Mouse (Mus musculus) forebrain, embryonic 10.5 days (tissue): Measurements from ENCODE around the gene Cnbd2. TPM values are rescaled to one million over a fixed set of nuclear protein-coding genes. Genes with fewer than 3 reads are reported as not detected.
"Not testable (repeated sequence)": the region's sequence is repeated elsewhere in the genome, so short reads cannot be mapped to it uniquely, and the experiment has no call there.

ENCODE experiments used
- DNase-seq: peaks from one replicate; pipeline ENCODE4 v3.0.0-alpha.2; 2017; ENCODE audit warnings: low spot score; ENCODE audit errors: extremely low spot score
- H3K27ac ChIP-seq: fragments of 300-500 bp; sonication (generic); 2 replicates; pipeline ENCODE4 v1.5.1; 2016; ENCODE audit warnings: mild to moderate bottlenecking
- H3K27me3 ChIP-seq: fragments of 300-500 bp; sonication (generic); 2 replicates; pipeline ENCODE4 v1.6.1; 2016; ENCODE audit warnings: mild to moderate bottlenecking; ENCODE audit not compliant: poor library complexity, severe bottlenecking
- H3K36me3 ChIP-seq: fragments of 300-500 bp; sonication (generic); replicated peaks from 2 replicates; pipeline ENCODE4 v1.6.1; 2016; ENCODE audit warnings: mild to moderate bottlenecking, moderate library complexity
- H3K4me1 ChIP-seq: fragments of 300-500 bp; sonication (generic); 2 replicates; pipeline ENCODE4 v1.6.1; 2016
- H3K4me3 ChIP-seq: fragments of 300-500 bp; sonication (generic); 2 replicates; pipeline ENCODE4 v1.5.1; 2016; ENCODE audit warnings: mild to moderate bottlenecking, moderate library complexity
- H3K9me3 ChIP-seq: fragments of 300-500 bp; sonication (generic); 2 replicates; pipeline ENCODE4 v1.6.1; 2016; ENCODE audit warnings: mild to moderate bottlenecking, moderate library complexity
- WGBS: fragments of 180-500 bp; shearing (Covaris S2); methylation state at CpG from one replicate; pipeline ENCODE4 v1.1.7; 2016; 5-methylcytosine and 5-hydroxymethylcytosine counted together
- polyA plus RNA-seq: library from polyadenylated mRNA; unstranded; fragments of >200 nt; fragmentation: Nextera tagmentation; extraction: Ambion mirVana; gene quantifications from 2 replicates; pipeline ENCODE4 v1.2.1, GENCODE M21; 2016

Gene Cnbd2
- polyA plus RNA-seq, 1 experiment from 2014 or later, result 2.6 TPM

DNA sequence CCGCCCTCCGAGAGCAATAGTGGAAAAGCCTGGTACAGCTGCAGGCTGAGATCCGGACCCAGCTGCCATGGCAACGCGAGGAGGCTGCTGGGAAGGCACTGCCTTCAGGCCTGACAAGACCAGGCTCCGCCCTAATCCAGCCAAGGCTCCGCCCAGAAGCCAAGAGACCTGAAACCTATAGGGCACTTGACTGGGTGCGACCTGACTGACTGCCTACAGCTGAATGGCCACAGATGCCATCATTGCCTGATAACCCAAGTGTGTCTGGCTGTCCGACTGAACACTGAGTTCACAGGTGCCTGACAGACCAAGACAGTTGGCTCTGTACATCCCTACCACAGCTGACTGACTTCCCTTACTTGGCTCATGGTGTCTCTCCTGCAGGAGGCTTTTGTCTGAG is 89.2 kb downstream of the Cnbd2 start:
- Histone ChIP-seq H3K36me3 (no peaks in the 10 kb centered on the region), H3K27ac (peak overlapping the region; percentile 83), H3K9me3 (no peaks in the 10 kb centered on the region), H3K4me1 (peaks cover 16% of the 10 kb centered on the region), H3K4me3 (peak overlapping the region; percentile 43), H3K27me3 (no peaks in the 10 kb centered on the region)
- 7% methylated on average over 9 of the region's 9 CpGs for WGBS
- peak; percentile 75 for DNase-seq

DNA sequence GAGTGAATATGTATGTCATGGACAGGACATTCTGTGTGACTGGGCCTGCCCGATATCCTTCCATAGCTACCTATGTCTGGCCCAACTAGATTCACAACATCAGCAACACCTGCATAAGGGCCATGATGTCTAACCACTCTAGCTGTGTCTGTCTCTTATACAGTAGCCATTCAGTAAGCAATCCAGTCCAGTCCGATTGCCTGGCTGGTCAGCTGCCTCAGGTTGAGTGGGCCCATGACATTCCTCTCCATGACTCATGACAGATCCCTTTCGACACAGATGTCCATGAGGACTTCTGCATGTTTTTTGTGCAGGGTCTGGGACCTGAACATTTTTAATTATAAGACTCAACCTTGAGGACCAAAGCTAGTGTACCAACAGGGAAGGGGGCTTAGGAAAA is 89.9 kb downstream of the Cnbd2 start:
- Histone ChIP-seq H3K36me3 (no peaks in the 10 kb centered on the region), H3K4me1 (peaks cover 23% of the 10 kb centered on the region), H3K27me3 (no peaks in the 10 kb centered on the region), H3K27ac (no peak overlapping the region), H3K4me3 (no peak overlapping the region), H3K9me3 (no peaks in the 10 kb centered on the region)
- 93% methylated on average over 3 of the region's 3 CpGs for WGBS
- no peak for DNase-seq

DNA sequence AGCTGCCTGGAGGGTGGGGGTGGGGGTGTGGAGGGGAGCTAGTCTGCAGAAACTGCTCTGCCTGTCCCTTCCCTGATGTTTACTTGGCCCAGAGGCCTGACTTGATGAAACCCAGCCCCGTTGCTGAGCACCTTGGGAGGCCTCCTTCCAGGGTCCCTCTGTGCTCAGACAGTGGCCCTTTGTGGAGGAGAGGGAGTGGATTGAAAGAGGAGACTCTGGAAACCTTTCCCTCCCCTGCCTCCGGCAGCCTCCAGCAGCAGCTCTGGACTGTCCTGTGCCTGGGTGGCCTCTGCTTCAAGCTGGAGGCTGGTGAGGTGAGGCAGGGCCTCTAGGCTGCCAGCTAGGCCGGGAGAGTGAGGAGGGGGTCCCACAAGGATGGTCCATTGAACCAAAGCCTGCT is 94.9 kb downstream of the Cnbd2 start:
- Histone ChIP-seq H3K27me3 (peaks cover 6% of the 10 kb centered on the region), H3K4me3 (peak overlapping the region; percentile 9; the same call in 1 of the 2 replicates), H3K4me1 (peaks cover 24% of the 10 kb centered on the region), H3K9me3 (no peaks in the 10 kb centered on the region), H3K36me3 (no peaks in the 10 kb centered on the region), H3K27ac (peak overlapping the region; percentile 82)
- peak; percentile 36 for DNase-seq
- WGBS, result 7% methylated on average over 3 of the region's 3 CpGs

DNA sequence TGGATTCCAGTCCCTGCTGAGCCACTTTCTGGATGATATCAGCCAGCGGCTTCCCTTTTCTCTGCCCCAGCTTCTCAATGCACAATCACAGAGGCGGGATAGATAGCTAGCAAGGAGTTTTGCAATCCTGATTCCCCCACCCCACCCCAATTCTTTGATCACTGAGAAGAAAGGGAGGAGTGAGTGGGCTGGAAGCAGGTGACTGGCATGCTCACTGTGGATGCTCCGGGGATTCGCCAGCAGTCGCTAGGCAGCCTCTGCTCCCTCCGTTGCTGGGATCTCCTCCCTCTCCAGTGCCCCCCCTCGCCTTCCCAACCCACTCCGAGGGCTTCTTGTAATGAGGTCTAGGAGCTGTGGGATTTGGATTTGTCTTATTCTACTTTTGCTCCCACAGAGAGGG is 96.1 kb downstream of the Cnbd2 start:
- H3K4me3 ChIP-seq, result no peak overlapping the region
- H3K27me3 ChIP-seq, result peaks cover 6% of the 10 kb centered on the region
- 45% methylated on average over 8 of the region's 8 CpGs for WGBS
- no peaks in the 10 kb centered on the region for H3K9me3 ChIP-seq
- no peak for DNase-seq
- H3K36me3 ChIP-seq, result no peaks in the 10 kb centered on the region
- H3K27ac ChIP-seq, result peak overlapping the region; percentile 82
- peaks cover 24% of the 10 kb centered on the region for H3K4me1 ChIP-seq

DNA sequence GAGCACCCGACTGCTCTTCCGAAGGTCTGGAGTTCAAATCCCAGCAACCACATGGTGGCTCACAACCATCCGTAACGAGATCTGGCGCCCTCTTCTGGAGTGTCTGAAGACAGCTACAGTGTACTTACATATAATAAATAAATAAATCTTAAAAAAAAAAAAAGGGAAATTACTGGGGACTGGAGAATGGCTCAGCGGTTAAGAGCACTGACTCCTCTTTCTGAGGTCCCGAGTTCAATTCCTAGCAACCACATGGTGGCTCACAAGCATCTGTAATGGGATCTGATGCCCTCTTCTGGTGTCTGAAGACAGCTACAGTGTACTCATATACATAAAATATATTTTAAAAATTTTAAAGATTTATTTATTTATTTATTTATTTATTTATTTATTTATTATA is 99.2 kb downstream of the Cnbd2 start:
- not testable (repeated sequence) for H3K9me3 ChIP-seq, H3K4me3 ChIP-seq, H3K27ac ChIP-seq, H3K36me3 ChIP-seq, H3K27me3 ChIP-seq, DNase-seq
- peaks cover 31% of the 10 kb centered on the region for H3K4me1 ChIP-seq
- 70% methylated on average over 7 of the region's 7 CpGs for WGBS

DNA sequence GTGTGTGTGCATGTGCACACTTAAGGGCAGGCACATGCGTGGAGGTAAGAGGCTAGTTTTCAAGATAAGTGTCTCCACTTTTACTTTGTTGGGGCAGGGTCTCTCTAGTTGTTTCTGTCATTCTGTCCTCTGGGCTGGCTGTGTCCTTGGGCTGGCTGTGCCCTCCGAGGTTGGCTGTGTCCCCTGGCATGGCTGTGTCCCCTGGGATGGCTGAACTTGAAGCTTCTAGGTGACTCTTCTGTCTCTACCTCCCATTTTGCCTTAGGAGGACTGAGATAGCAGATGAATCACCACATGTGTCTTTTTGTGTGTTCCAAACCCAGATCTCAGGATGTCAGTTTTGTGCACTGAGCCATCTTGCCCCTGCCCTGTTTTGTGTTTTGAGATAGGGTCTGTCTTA is 102.9 kb downstream of the Cnbd2 start:
- peaks cover 10% of the 10 kb centered on the region; the same call in 1 of the 2 replicates for H3K4me1 ChIP-seq
- H3K36me3 ChIP-seq, result no peaks in the 10 kb centered on the region
- no peak for DNase-seq
- H3K27me3 ChIP-seq, result peaks cover 26% of the 10 kb centered on the region
- 78% methylated on average over 2 of the region's 2 CpGs for WGBS
- no peaks in the 10 kb centered on the region for H3K9me3 ChIP-seq
- H3K27ac ChIP-seq, result no peak overlapping the region
- H3K4me3 ChIP-seq, result no peak overlapping the region

DNA sequence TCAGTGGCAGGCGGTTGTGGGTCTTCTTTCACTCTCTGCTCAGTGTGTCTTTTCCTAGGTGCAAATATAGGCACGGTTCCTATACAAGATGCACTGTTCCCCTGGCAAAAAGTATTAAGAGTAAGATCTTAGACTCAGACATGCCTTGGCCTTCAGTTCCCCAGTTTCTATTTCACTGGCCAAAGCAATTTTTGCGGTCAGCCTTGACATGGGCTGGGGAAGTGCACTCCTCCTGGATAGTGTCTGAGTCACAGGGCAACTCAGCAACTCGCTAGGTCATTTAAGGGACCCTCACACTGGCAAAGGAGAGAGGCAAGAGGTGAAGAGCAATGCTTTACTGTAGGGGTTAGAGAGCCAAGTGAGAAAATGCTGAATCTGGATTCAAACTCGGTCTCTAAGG is 103.6 kb downstream of the Cnbd2 start:
- no peak for DNase-seq
- Histone ChIP-seq H3K4me1 (peaks cover 15% of the 10 kb centered on the region), H3K36me3 (no peaks in the 10 kb centered on the region), H3K27me3 (peaks cover 33% of the 10 kb centered on the region), H3K9me3 (no peaks in the 10 kb centered on the region), H3K4me3 (no peak overlapping the region), H3K27ac (no peak overlapping the region)
- whole genome bisulfite sequencing, result 73% methylated on average over 5 of the region's 5 CpGs

DNA sequence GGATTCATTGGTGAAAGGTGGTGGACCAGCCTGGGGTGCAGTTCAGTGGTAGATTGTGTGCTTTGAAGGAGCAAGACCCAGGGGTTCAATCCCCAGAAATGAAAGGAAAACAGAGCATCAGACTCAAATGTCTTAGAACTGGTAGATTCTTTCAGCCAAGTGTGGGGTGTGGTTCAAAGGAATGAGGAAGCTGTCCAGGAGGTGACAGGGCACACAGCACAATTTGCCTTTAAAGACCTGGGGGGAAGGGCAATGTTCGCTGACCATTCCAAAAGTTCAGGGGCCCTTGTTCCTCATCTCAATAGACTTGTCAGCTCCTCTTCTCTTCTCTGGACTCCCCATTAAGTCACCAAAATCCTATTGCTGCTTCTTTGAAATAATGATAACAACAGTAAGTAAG is 105.1 kb downstream of the Cnbd2 start:
- Histone ChIP-seq H3K27ac (no peak overlapping the region), H3K9me3 (no peaks in the 10 kb centered on the region), H3K4me3 (no peak overlapping the region), H3K27me3 (peaks cover 48% of the 10 kb centered on the region), H3K36me3 (no peaks in the 10 kb centered on the region), H3K4me1 (peaks cover 28% of the 10 kb centered on the region)
- 77% methylated on average over 1 of the region's 1 CpGs for WGBS
- no peak for DNase-seq

DNA sequence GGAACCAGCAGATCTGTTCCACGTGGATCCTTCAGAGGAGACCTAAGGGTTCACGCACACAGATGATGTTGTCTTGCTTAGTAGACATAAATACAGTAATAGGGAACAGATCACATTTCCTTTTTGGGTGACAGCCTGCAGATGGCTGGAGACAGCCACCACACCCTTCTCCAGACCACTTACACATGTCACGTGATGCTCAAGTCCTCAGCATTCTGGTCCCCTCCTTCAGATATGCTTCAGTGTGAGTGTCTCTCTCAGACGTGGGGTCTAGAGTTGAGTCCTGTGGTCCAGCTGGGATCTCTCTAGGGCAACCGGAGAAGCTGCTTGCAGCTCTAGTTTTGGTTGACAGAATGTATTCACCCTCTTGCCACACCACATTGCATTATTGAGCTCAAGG is 106.4 kb downstream of the Cnbd2 start:
- Histone ChIP-seq H3K27ac (no peak overlapping the region), H3K36me3 (no peaks in the 10 kb centered on the region), H3K27me3 (peaks cover 61% of the 10 kb centered on the region), H3K4me1 (peaks cover 32% of the 10 kb centered on the region), H3K4me3 (no peak overlapping the region), H3K9me3 (no peaks in the 10 kb centered on the region)
- DNase-seq, result no peak
- 86% methylated on average over 5 of the region's 5 CpGs for WGBS

DNA sequence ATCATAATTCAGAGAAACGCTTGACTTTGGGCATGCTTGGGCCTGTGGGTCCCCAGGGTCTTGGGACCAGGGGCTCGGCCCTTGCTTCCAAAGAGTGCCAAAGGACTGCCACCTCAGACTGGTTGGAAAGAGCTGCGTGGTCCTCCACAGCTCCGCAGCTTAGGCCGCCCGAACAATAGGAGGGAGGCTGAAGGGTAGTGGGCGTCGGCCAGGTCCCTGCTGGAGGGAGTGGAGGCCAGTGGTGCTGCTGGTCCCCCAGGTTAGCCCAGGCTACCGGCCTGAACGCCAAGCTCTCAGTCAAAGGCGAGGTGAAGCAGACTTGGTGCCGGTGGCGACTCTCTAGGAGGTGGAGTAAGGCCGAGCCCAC is 108.2 kb downstream of the Cnbd2 start:
- peak overlapping the region; percentile 75 for H3K4me3 ChIP-seq
- no peaks in the 10 kb centered on the region for H3K36me3 ChIP-seq
- DNase-seq, result no peak
- no peaks in the 10 kb centered on the region for H3K9me3 ChIP-seq
- peak overlapping the region; percentile 84 for H3K27ac ChIP-seq
- 8% methylated on average over 14 of the region's 14 CpGs for WGBS
- H3K27me3 ChIP-seq, result peaks cover 79% of the 10 kb centered on the region
- H3K4me1 ChIP-seq, result peaks cover 26% of the 10 kb centered on the region

DNA sequence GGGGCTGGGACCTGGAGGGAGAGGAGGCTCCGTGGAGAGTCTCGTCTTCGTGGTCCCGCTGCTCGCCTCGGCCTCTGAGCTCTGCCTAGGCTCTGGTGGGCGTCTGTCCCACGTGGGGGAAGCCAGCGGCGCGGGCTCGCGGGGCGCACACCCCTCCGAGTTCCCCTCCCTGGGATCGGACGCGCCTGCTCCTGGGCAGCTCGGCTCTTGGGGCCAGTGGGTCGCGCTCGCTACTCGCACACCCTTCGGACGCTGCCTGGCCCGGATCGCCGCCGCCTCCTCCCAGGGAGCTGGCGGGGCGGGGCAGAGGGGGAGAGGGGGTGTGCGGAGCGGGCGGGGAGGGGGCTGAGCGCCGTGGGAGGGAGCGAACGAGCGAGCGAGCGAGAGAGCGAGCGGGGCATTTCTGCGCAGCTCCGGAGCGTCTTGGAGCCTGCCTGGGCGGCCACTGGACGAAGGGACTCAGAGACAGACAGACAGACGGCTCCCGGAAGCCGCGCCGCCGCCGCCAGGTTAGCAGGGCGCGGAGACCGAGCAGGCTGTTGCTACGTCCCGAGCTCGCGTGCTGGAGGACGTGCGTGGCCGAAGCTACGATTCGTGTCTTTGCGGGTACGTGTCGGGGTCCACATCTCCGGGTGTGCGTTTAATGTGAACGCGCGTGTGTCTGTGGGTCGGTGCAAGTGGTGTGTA is 108.7 kb downstream of the Cnbd2 start, which contains the start of gene Epb41l1:
Gene Epb41l1 (plus strand): TSS at position 216 of the 687 bp plus-strand sequence.
- H3K9me3 ChIP-seq, result no peaks in the 10 kb centered on the region
- no peaks in the 10 kb centered on the region for H3K36me3 ChIP-seq
- peaks cover 31% of the 10 kb centered on the region for H3K4me1 ChIP-seq
- WGBS, result under 1% methylated on average over 75 of the region's 76 CpGs
- H3K27ac ChIP-seq, result peak within 1 kb of the TSS; percentile 84
- H3K27me3 ChIP-seq, result peaks cover 85% of the 10 kb centered on the region
- peak; percentile 61 for DNase-seq
- H3K4me3 ChIP-seq, result peak within 1 kb of the TSS; percentile 75

DNA sequence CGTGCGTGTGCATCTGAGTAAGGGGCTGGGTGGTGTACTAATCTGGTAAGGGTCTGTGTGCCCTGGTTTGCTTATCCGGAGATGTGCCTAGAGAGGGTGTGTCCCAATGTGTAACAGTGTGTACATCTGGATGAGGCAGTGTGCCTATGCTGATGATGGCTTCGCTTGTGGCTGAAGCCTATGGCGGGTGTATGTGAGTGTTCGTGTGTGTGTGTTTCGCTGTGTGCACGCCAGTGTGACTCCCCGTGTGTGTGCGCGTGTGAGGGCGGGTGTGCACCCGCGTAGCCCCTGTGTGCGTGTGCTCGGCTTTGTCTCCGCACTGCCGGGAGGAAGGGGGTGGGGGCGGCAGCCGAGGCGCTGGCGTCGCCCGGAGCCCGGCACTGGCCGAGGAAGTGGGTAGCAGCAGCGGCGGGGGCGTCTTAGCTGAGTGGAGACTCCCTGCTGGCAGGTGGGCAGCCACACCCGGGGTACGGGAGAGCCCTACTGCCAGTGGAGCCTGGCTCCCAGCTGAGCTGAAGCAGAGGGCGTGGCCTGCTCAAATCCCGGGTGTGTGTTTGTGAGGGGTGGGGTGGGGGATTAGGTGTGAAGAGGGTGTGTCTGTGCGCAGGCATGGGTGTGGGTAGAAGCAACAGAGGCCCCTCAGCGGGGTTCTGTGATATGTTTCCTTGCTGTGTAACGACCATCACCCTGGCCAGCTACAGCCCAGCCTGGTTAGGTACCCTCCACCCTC is 109.4 kb downstream of the Cnbd2 start:
- Histone ChIP-seq H3K4me3 (peak overlapping the region; percentile 75), H3K4me1 (peaks cover 34% of the 10 kb centered on the region), H3K36me3 (no peaks in the 10 kb centered on the region), H3K27me3 (peaks cover 87% of the 10 kb centered on the region), H3K9me3 (no peaks in the 10 kb centered on the region), H3K27ac (peak overlapping the region; percentile 84)
- under 1% methylated on average over 36 of the region's 36 CpGs for WGBS
- peak; percentile 33 for DNase-seq

DNA sequence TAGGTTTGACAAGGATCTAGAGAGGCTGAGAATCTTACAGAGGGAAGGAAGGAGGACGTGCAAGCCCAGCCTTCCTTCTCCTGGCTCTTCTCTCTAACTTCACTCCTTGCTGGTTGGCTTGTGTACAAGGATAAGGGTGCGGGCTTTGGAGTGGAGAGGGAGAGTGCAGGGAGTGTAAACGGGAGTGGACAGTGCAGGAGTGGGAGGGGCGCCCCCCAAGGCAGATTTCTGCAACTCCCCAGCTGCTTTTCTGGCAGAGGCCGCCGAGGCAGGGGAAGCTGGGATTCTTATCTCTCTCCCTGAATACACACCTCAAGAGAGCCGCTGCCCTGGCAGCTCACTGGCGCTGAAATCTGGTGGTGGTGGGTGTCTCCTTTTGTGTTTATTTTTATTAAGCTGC is 110.5 kb downstream of the Cnbd2 start:
- H3K27ac ChIP-seq, result no peak overlapping the region
- H3K4me3 ChIP-seq, result peak overlapping the region; percentile 19; the same call in 1 of the 2 replicates
- 16% methylated on average over 8 of the region's 8 CpGs for WGBS
- H3K9me3 ChIP-seq, result no peaks in the 10 kb centered on the region
- no peaks in the 10 kb centered on the region for H3K36me3 ChIP-seq
- H3K4me1 ChIP-seq, result peaks cover 34% of the 10 kb centered on the region
- no peak for DNase-seq
- H3K27me3 ChIP-seq, result peaks cover 84% of the 10 kb centered on the region
